Mouse (Mus musculus) intestine, postnatal 0 days (tissue): ENCODE results near the gene Defb48. TPM values are rescaled to one million over a fixed set of nuclear protein-coding genes. Genes with fewer than 3 reads are reported as not detected.

ENCODE experiments used
- ATAC-seq: fragments of 200-750 bp; cut with Nextera tagmentation; 2 replicates; pipeline ENCODE4 v1.8.0; 2017; ENCODE audit warnings: mild to moderate bottlenecking, moderate TSS enrichment, moderate library complexity
- H3K27ac ChIP-seq: fragments of 300-500 bp; sonication (generic); 2 replicates; pipeline ENCODE4 v1.5.1; 2014; ENCODE audit warnings: mild to moderate bottlenecking, low read depth, low read length, moderate library complexity
- H3K27me3 ChIP-seq: fragments of 300-500 bp; sonication (generic); replicated peaks from 2 replicates; pipeline ENCODE4 v1.6.1; 2014; ENCODE audit warnings: low read length, mixed read lengths; ENCODE audit not compliant: control insufficient read depth, insufficient read depth
- H3K36me3 ChIP-seq: fragments of 300-500 bp; sonication (generic); 2 replicates; pipeline ENCODE4 v1.6.1; 2014; ENCODE audit warnings: mild to moderate bottlenecking, moderate library complexity; ENCODE audit not compliant: control insufficient read depth, insufficient read depth
- H3K4me1 ChIP-seq: fragments of 300-500 bp; sonication (generic); replicated peaks from 2 replicates; pipeline ENCODE4 v1.6.1; 2014; ENCODE audit warnings: antibody characterized with exemption, low read length, mixed read lengths; ENCODE audit not compliant: control insufficient read depth, insufficient read depth
- H3K4me2 ChIP-seq: fragments of 300-500 bp; sonication (generic); replicated peaks from 2 replicates; pipeline ENCODE4 v1.6.1; 2014; ENCODE audit warnings: low read depth, mild to moderate bottlenecking, moderate library complexity
- H3K4me3 ChIP-seq: fragments of 300-500 bp; sonication (generic); 2 replicates; pipeline ENCODE4 v1.5.1; 2014; ENCODE audit warnings: low read depth, low read length
- H3K9ac ChIP-seq: fragments of 300-500 bp; sonication (generic); 2 replicates; pipeline ENCODE4 v1.6.1; 2014; ENCODE audit warnings: mild to moderate bottlenecking, low read depth, low read length
- H3K9me3 ChIP-seq: fragments of 300-500 bp; sonication (generic); 2 replicates; pipeline ENCODE4 v1.6.1; 2016; ENCODE audit warnings: mixed run types; ENCODE audit not compliant: control insufficient read depth
- CTCF ChIP-seq: sonication (generic); IDR thresholded peaks from 2 replicates; pipeline ENCODE4 v1.5.1; 2016; ENCODE audit warnings: low read depth, mild to moderate bottlenecking, control low read depth, antibody characterized with exemption, moderate library complexity
- WGBS: fragments of 180-500 bp; shearing (Covaris S2); extraction: QIAGEN DNeasy Blood & Tissue Kit; methylation state at CpG from one replicate; pipeline ENCODE4 v1.1.7; 2014; 5-methylcytosine and 5-hydroxymethylcytosine counted together
- polyA plus RNA-seq: library from polyadenylated mRNA; unstranded; fragments of >200 nt; fragmentation: Nextera tagmentation; extraction: Ambion mirVana; gene quantifications from 2 replicates; pipeline ENCODE4 v1.2.1, GENCODE M21; 2015

The Defb48 gene
- not detected in 2 replicates for polyA plus RNA-seq

DNA sequence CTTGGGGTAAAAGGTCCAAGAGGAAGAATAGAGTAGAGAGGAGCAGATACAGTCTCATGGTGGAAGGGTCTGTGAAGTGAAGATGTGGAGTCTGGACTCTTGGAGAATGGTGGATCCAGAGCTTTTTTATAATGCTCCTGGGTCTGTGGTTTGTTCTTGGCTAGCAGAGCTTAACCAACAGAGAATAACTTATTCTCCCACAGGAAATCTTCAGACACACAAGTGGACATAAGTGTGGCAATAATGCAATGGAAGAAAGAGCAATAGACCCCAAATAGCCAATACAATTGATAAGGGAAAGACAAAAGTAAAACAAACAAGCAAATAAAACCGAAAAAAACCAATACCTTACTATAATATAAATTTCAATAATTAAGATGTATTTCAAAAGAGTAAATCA lies at the start of gene Defb48:
TSS of gene Defb48 (minus strand) at position 101 of the 400 bp plus-strand sequence.
- Histone ChIP-seq H3K4me2 (no peak within 1 kb of the TSS), H3K9ac (no peak within 1 kb of the TSS), H3K27me3 (no peaks in the 10 kb centered on the region), H3K9me3 (no peaks in the 10 kb centered on the region), H3K27ac (no peak within 1 kb of the TSS), H3K36me3 (no peaks in the 10 kb centered on the region), H3K4me3 (no peak within 1 kb of the TSS), H3K4me1 (no peaks in the 10 kb centered on the region)
- 62% methylated on average over 1 of the region's 1 CpGs for WGBS
- no peak for TF ChIP-seq CTCF
- no peak for ATAC-seq

DNA sequence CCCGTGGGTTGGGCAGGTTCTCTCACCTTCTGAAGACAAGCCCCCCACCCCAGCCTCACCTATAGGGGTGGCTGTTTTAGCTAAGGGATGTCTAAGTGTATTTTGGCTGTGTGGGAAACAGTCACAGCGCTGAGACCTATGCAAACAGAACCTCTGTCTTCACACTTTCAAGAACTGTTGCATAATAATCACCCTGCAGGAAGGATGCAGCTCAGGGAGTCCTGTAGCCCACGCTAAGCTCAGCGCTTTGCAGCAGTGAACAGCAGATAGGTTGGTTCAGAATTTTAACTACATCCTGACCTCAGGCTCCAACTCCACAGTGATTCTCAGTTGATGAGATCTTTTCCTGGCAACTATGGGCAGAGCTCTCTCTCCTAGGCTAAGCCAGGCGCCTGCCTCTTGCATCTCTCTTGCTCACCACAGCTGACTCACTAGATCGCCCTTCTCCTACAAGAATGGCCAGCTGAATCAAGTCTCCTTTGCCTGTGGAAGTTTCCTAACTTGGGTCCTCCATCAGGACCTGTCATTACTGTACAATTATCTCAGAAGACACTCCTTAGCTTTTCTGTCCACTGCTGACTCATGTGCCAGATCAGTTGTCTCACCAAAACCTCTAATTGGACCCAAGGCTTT lies 36.3 kb upstream of the Defb48 start:
- no peaks in the 10 kb centered on the region for H3K27me3 ChIP-seq
- ATAC-seq, result no peak
- no peak for TF ChIP-seq CTCF
- H3K9ac ChIP-seq, result no peak overlapping the region
- H3K27ac ChIP-seq, result no peak overlapping the region
- H3K4me2 ChIP-seq, result no peak overlapping the region
- no peak overlapping the region for H3K4me3 ChIP-seq
- 55% methylated on average over 6 of the region's 6 CpGs for WGBS
- no peaks in the 10 kb centered on the region for H3K36me3 ChIP-seq
- no peaks in the 10 kb centered on the region for H3K4me1 ChIP-seq
- no peaks in the 10 kb centered on the region for H3K9me3 ChIP-seq

DNA sequence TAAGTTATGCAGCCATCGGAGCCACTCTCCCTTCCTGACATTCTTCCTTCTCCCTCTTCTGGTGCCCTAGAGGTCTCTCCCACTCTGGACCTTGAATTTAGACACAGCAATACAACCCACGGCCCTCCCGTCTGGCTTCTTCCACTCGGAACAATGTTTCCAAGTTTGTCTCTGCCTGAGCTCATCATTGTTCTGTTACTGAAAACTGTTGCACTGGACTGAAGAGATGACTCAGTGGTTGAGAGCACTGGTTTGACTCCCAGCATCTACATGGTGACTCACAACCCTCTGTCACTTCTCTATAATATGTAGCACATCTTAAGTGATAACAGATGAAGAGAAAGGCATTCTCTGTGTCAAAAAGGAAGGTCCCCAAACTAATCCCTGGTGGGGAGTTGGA lies 30.4 kb upstream of the Defb48 start:
- WGBS, result 84% methylated on average over 4 of the region's 4 CpGs
- no peak overlapping the region for H3K9ac ChIP-seq
- H3K27ac ChIP-seq, result no peak overlapping the region
- H3K4me3 ChIP-seq, result no peak overlapping the region
- H3K4me2 ChIP-seq, result no peak overlapping the region
- no peak for ATAC-seq
- H3K27me3 ChIP-seq, result no peaks in the 10 kb centered on the region
- no peaks in the 10 kb centered on the region for H3K4me1 ChIP-seq
- no peak for TF ChIP-seq CTCF
- no peaks in the 10 kb centered on the region for H3K36me3 ChIP-seq
- 0 out of 2 replicates have a peak, but pooled peaks cover 2% of the 10 kb centered on the region for H3K9me3 ChIP-seq

DNA sequence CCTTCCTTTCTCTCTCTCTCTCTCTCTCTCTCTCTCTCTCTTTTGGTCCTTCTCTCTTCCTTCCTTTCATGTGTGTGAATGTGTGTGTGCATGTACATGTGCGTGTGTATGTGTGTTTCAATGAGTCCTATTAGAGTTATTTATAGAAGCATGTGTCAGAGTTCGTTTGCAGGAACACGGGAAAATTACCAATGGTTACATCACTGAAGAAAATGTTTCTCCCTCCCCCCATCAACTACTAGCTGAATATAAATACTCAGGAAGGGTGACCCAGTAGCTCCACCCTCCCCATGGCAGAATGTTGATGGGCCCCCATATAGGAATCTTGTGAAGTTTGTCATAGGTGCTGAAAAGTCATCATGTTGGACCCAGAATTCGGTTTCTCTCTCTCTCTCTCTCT lies 28.8 kb upstream of the Defb48 start:
- H3K27ac ChIP-seq, result no peak overlapping the region
- 0 out of 2 replicates have a peak, but pooled peaks cover 2% of the 10 kb centered on the region for H3K9me3 ChIP-seq
- 72% methylated on average over 4 of the region's 4 CpGs for WGBS
- H3K9ac ChIP-seq, result no peak overlapping the region
- H3K4me2 ChIP-seq, result no peak overlapping the region
- no peaks in the 10 kb centered on the region for H3K27me3 ChIP-seq
- no peak for TF ChIP-seq CTCF
- H3K36me3 ChIP-seq, result no peaks in the 10 kb centered on the region
- H3K4me3 ChIP-seq, result no peak overlapping the region
- ATAC-seq, result no peak
- no peaks in the 10 kb centered on the region for H3K4me1 ChIP-seq

DNA sequence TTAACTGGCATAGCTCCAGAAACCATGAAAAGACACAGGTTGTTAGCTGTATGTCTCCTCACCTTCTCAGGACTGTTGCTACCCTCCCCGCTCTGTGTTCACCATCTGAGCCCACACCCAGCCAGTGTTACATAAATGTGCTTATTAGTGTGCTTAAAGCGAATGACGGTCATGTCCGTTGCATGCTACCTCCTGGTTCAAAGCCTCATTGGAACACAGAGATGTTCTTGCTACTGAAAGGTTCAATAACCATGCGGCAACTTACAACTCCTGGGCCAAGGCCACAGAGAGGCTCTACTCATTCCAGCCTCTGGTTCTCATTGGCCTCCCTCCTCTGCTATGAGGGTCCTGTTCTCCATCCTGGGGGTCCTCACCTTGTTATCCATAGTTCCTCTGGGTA lies 27.2 kb upstream of the Defb48 start, which contains the start of gene Defb43:
TSS of gene Defb43 (plus strand) at position 301 of the 400 bp plus-strand sequence.
- WGBS, result 94% methylated on average over 5 of the region's 5 CpGs
- Histone ChIP-seq H3K4me3 (no peak within 1 kb of the TSS), H3K9me3 (0 out of 2 replicates have a peak, but pooled peaks cover 2% of the 10 kb centered on the region)

DNA sequence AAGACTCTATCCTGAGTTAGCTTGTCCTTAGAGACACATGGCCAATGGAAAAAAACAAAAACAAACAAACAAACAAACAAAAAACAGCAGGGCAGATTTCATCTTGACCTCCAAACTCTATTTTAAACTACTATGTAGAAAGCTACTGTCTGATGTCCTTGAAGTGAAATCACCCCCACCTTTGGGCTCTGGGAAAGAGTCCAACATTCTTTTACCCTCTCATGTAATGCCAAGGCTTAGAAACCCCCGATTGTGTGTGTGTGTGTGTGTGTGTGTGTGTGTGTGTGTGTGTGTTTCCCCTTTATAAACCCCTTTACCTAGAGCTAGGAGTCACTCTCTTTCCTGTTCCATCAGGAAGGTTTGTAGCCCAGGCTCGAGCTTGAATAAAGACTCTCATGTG lies 18.3 kb upstream of the Defb48 start:
- TF ChIP-seq CTCF, result no peak
- no peaks in the 10 kb centered on the region for H3K27me3 ChIP-seq
- H3K4me3 ChIP-seq, result no peak overlapping the region
- H3K9me3 ChIP-seq, result no peaks in the 10 kb centered on the region
- 80% methylated on average over 2 of the region's 2 CpGs for WGBS
- H3K9ac ChIP-seq, result no peak overlapping the region
- no peak for ATAC-seq
- H3K4me1 ChIP-seq, result no peaks in the 10 kb centered on the region
- no peak overlapping the region for H3K4me2 ChIP-seq
- H3K36me3 ChIP-seq, result no peaks in the 10 kb centered on the region
- no peak overlapping the region for H3K27ac ChIP-seq

More for the DNA sequence above, 27.2 kb upstream of the Defb48 start, which contains the start of gene Defb43:
- Histone ChIP-seq H3K4me2 (no peak within 1 kb of the TSS), H3K4me1 (no peaks in the 10 kb centered on the region), H3K9ac (no peak within 1 kb of the TSS), H3K27me3 (no peaks in the 10 kb centered on the region), H3K36me3 (no peaks in the 10 kb centered on the region), H3K27ac (no peak within 1 kb of the TSS)
- ATAC-seq, result no peak
- no peak for TF ChIP-seq CTCF
